ENCODE assay signal across 8 mouse cellular contexts in the genomic region with DNA sequence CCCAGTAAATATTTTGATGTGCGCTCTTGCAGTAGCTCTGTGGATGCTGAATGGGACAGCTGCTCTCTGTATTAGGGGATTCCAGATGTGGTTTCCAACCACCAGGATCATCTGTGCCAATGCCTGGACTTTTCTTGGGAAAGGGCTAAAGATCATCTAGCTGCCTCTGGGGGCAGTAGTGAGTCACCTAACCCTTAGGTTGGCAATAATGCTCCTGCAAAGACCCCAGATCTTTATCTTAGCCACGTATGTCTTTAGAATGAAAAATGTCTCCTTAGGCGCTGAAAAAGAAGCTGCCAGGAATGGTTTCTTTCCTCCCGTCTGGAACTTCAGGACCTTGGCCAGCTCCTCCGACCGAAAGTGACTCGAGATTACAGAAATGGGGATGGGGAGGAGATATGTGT. TPM values are rescaled to one million over a fixed set of nuclear protein-coding genes. Genes with fewer than 3 reads are reported as not detected.
DNase-seq lines count a peak whose midpoint lies in the region; ATAC-seq lines count a peak whose summit lies in the region.

No protein-coding gene starts in this region.

- H3K9ac ChIP-seq in forebrain, embryonic 11.5 days (ENCODE audit: low read length): no peak overlapping the region
- H3K9ac ChIP-seq in forebrain, embryonic 15.5 days (replicated peaks): no peak overlapping the region
- no peak overlapping the region for H3K9ac ChIP-seq in limb, embryonic 11.5 days (ENCODE audit: low read length)

- ATAC-seq in forebrain, embryonic 11.5 days (replicated peaks; ENCODE audit: low FRiP score): no peak
- no peak for ATAC-seq in forebrain, embryonic 15.5 days (replicated peaks)
- no peak for ATAC-seq in limb, embryonic 11.5 days (ENCODE audit: insufficient number of reproducible peaks, low FRiP score, low TSS enrichment, low read depth)

- H3K27me3 ChIP-seq in forebrain, embryonic 11.5 days (ENCODE audit: control insufficient read depth, insufficient read depth, low read length): peaks cover 21% of the 10 kb centered on the region
- H3K27me3 ChIP-seq in forebrain, embryonic 15.5 days: peaks cover 24% of the 10 kb centered on the region; the same call in 1 of the 2 replicates
- peaks cover 31% of the 10 kb centered on the region for H3K27me3 ChIP-seq in limb, embryonic 11.5 days (ENCODE audit: control insufficient read depth, insufficient read depth, low read length)

- WGBS in forebrain, embryonic 11.5 days: 8% methylated on average over 7 of the region's 7 CpGs
- 7% methylated on average over 7 of the region's 7 CpGs for WGBS in forebrain, embryonic 15.5 days
- 3% methylated on average over 7 of the region's 7 CpGs for WGBS in limb, embryonic 11.5 days

- no peak overlapping the region for H3K4me3 ChIP-seq in forebrain, embryonic 11.5 days (ENCODE audit: low read depth, low read length)
- no peak overlapping the region for H3K4me3 ChIP-seq in forebrain, embryonic 15.5 days
- no peak overlapping the region for H3K4me3 ChIP-seq in limb, embryonic 11.5 days (ENCODE audit: low read depth, low read length)

- intact Hi-C loops in left cerebral cortex, postnatal 4 days (cut with DNase I): no loop called here

- H3K4me1 ChIP-seq in forebrain, embryonic 11.5 days (replicated peaks; ENCODE audit: control insufficient read depth, insufficient read depth, low read length): no peaks in the 10 kb centered on the region
- peaks cover 20% of the 10 kb centered on the region for H3K4me1 ChIP-seq in forebrain, embryonic 15.5 days
- H3K4me1 ChIP-seq in limb, embryonic 11.5 days (ENCODE audit: control insufficient read depth, insufficient read depth, low read length): no peaks in the 10 kb centered on the region

- no peak overlapping the region for H3K27ac ChIP-seq in forebrain, embryonic 11.5 days (ENCODE audit: low read depth, low read length)
- H3K27ac ChIP-seq in forebrain, embryonic 15.5 days (replicated peaks): no peak overlapping the region
- H3K27ac ChIP-seq in limb, embryonic 11.5 days (replicated peaks; ENCODE audit: low read depth, low read length): no peak overlapping the region

- H3K36me3 ChIP-seq in forebrain, embryonic 11.5 days (ENCODE audit: control insufficient read depth, insufficient read depth, low read length): no peaks in the 10 kb centered on the region
- H3K36me3 ChIP-seq in forebrain, embryonic 15.5 days: no peaks in the 10 kb centered on the region
- H3K36me3 ChIP-seq in limb, embryonic 11.5 days (ENCODE audit: control insufficient read depth, insufficient read depth, low read length): no peaks in the 10 kb centered on the region

- H3K9me3 ChIP-seq in forebrain, embryonic 11.5 days (ENCODE audit: control insufficient read depth, low read length): no peaks in the 10 kb centered on the region
- H3K9me3 ChIP-seq in forebrain, embryonic 15.5 days: no peaks in the 10 kb centered on the region
- no peaks in the 10 kb centered on the region for H3K9me3 ChIP-seq in limb, embryonic 11.5 days (ENCODE audit: control insufficient read depth, low read length)

- H3K4me2 ChIP-seq in forebrain, embryonic 11.5 days (ENCODE audit: low read depth, low read length, severe bottlenecking): no peak overlapping the region
- H3K4me2 ChIP-seq in forebrain, embryonic 15.5 days (replicated peaks): no peak overlapping the region
- no peak overlapping the region for H3K4me2 ChIP-seq in limb, embryonic 11.5 days (ENCODE audit: low read depth, severe bottlenecking)

- peak; percentile 76 for DNase-seq in forebrain, embryonic 11.5 days (ENCODE audit: low spot score)
- DNase-seq in left cerebral cortex, postnatal 4 days: peak; percentile 46
- DNase-seq in left cerebral cortex, adult 11 months (ENCODE audit: low spot score): no peak
- DNase-seq in brain, adult 2 months (ENCODE audit: low read depth, low spot score): peak; percentile 48
- peak; percentile 82 for DNase-seq in limb, embryonic 11.5 days (ENCODE audit: low spot score)
- no peak for DNase-seq in spleen, postnatal 14 days (ENCODE audit: low spot score in 2 of 2)
- no peak for DNase-seq in right cerebral cortex, postnatal 36 days (ENCODE audit: low spot score in 2 of 2)

RNA-seq across cellular contexts. Expression of a gene that starts 0.7 kb away (rescaled TPM):
- 0.13 and 0.27 TPM in 2 replicates for polyA plus RNA-seq in forebrain, embryonic 11.5 days (2014; fragmentation: Nextera tagmentation; extraction: Ambion mirVana)
- 0.59 and 0.86 TPM in 2 replicates for polyA plus RNA-seq in forebrain, embryonic 15.5 days (2015; fragmentation: Nextera tagmentation; extraction: Ambion mirVana)
- 1 to 10 TPM; 3.6 to 3.9 TPM for total RNA-seq in left cerebral cortex, postnatal 4 days (2021)
- polyA plus RNA-seq in limb, embryonic 11.5 days (2014; fragmentation: Nextera tagmentation; extraction: Ambion mirVana): not detected in 2 replicates

RNA-seq across cellular contexts. Expression of a gene that starts 17.6 kb away (rescaled TPM):
- polyA plus RNA-seq in forebrain, embryonic 11.5 days (2014; fragmentation: Nextera tagmentation; extraction: Ambion mirVana): 1.3 and 1.6 TPM in 2 replicates
- 8.7 and 9.0 TPM in 2 replicates for polyA plus RNA-seq in forebrain, embryonic 15.5 days (2015; fragmentation: Nextera tagmentation; extraction: Ambion mirVana)
- total RNA-seq in left cerebral cortex, postnatal 4 days (2021): 10 to 100 TPM; 76.9 to 83.5 TPM
- 0.08 and 0.10 TPM in 2 replicates for polyA plus RNA-seq in limb, embryonic 11.5 days (2014; fragmentation: Nextera tagmentation; extraction: Ambion mirVana)

Comparison
In these comparisons a context has a peak if more than half of its experiments do, and no peak if none do; other contexts are left out.
1. DNase-seq: peak in forebrain, embryonic 11.5 days (single experiment), left cerebral cortex, postnatal 4 days (single experiment), brain, adult 2 months (single experiment) and limb, embryonic 11.5 days (single experiment); none in left cerebral cortex, adult 11 months (single experiment), spleen, postnatal 14 days (0 of 2) and right cerebral cortex, postnatal 36 days (0 of 2).